Mouse (Mus musculus) large intestine, adult 2 months (tissue): ENCODE data around the gene Serpinb9f. TPM values are rescaled to one million over a fixed set of nuclear protein-coding genes. Genes with fewer than 3 reads are reported as not detected.
"Not testable (repeated sequence)": the region's sequence is repeated elsewhere in the genome, so short reads cannot be mapped to it uniquely, and the experiment has no call there.

Experiments used
- DNase-seq: peaks from one replicate; pipeline ENCODE4 v3.0.0-alpha.2; 2012; ENCODE audit warnings: low read depth, low spot score
- WGBS: fragments of 180-500 bp; shearing (Covaris S2); methylation state at CpG from one replicate; pipeline ENCODE4 v1.1.7; 2018; 5-methylcytosine and 5-hydroxymethylcytosine counted together
- polyA plus RNA-seq: library from polyadenylated mRNA; depleted of rRNA; stranded (reverse); fragments of >200 nt; gene quantifications from 2 replicates; pipeline ENCODE4 v1.2.3, GENCODE M21; 2012; rRNA removed

Serpinb9f gene
- polyA plus RNA-seq: not detected in 2 replicates

- WGBS: 76% methylated on average over 3 of the region's 3 CpGs
These were observed at the start of gene Serpinb9f for GRCm38 (mm10) chr13:33323777-33324176. Gene Serpinb9f, plus strand, starts transcription at chr13:33324077.

GRCm38 (mm10) chr13:33308631-33309030 lies 15.2 kb upstream of the Serpinb9f start:
- DNase-seq: not testable (repeated sequence)
- WGBS: 83% methylated on average over 4 of the region's 4 CpGs

More at GRCm38 (mm10) chr13:33323777-33324176, at the start of gene Serpinb9f:
- not testable (repeated sequence) for DNase-seq

- 100% methylated on average over 1 of the region's 1 CpGs for WGBS
- not testable (repeated sequence) for DNase-seq
These were observed 32.8 kb downstream of the Serpinb9f start for GRCm38 (mm10) chr13:33356666-33357065.

Other genes starting within 250 kb of the Serpinb9f start
- gene Serpinb1b, start 245.5 kb upstream of the Serpinb9f start, polyA plus RNA-seq: 0.08 and 0.14 TPM in 2 replicates
- gene Serpinb9c, start 164.3 kb upstream of the Serpinb9f start, polyA plus RNA-seq: not detected in 2 replicates
- not detected in 2 replicates for gene Serpinb9d, start 131.1 kb upstream of the Serpinb9f start, polyA plus RNA-seq
- gene Serpinb9e, start 74.5 kb upstream of the Serpinb9f start, polyA plus RNA-seq: not detected in 2 replicates
- gene Gm11397, start 71.7 kb downstream of the Serpinb9f start, polyA plus RNA-seq: not detected in 2 replicates
- gene Serpinb9g, start 160.7 kb downstream of the Serpinb9f start, polyA plus RNA-seq: not detected in 2 replicates